ENCODE assay signal across 15 mouse cellular contexts in genomic region chr3:138248746-138249145, GRCm38 (mm10). TPM values are rescaled to one million over a fixed set of nuclear protein-coding genes. Genes with fewer than 3 reads are reported as not detected.
A peak's percentile ranks its signal among the peaks of the same experiment; 100 is the strongest.
DNase-seq lines count a peak whose midpoint lies in the region; ATAC-seq and TF ChIP-seq lines count a peak whose summit lies in the region.
"Had no signal": no experiment of that assay in that cellular context is flagged by ENCODE, and none has a peak within 500 bp of the region (broad histone marks: within the 10 kb centered on the region; RNA-seq: fewer than 3 reads in every experiment).

No protein-coding gene starts in this region.

- H3K27me3 ChIP-seq in lung, embryonic 15.5 days, result no peaks in the 10 kb centered on the region
- H3K27me3 ChIP-seq in forebrain, embryonic 14.5 days (replicated peaks; ENCODE audit: control insufficient read depth, insufficient read depth, low read length), result no peaks in the 10 kb centered on the region
- no peaks in the 10 kb centered on the region for H3K27me3 ChIP-seq in hindbrain, postnatal 0 days (ENCODE audit: insufficient read depth, low read length)
- H3K27me3 ChIP-seq in hindbrain, embryonic 12.5 days, result no peaks in the 10 kb centered on the region
- H3K27me3 ChIP-seq: stomach, embryonic 15.5 days had no signal

- ATAC-seq in lung, embryonic 15.5 days (ENCODE audit: borderline replicate concordance, extremely low read depth, low FRiP score, low TSS enrichment), result peak; percentile 82
- ATAC-seq in forebrain, embryonic 14.5 days, result no peak
- ATAC-seq in hindbrain, postnatal 0 days, result no peak
- no peak for ATAC-seq in hindbrain, embryonic 12.5 days (ENCODE audit: low FRiP score)
- ATAC-seq: activated CD4-positive, CD25-positive, alpha-beta regulatory T cell, adult 4 months; inflammation-experienced regulatory T-cells, adult 6 months had no signal

- no peaks in the 10 kb centered on the region for H3K9me3 ChIP-seq in lung, embryonic 15.5 days
- no peaks in the 10 kb centered on the region for H3K9me3 ChIP-seq in forebrain, embryonic 14.5 days (replicated peaks; ENCODE audit: control insufficient read depth, low read length)
- H3K9me3 ChIP-seq in hindbrain, postnatal 0 days (ENCODE audit: low read length), result no peaks in the 10 kb centered on the region
- no peaks in the 10 kb centered on the region for H3K9me3 ChIP-seq in hindbrain, embryonic 12.5 days (replicated peaks)
- H3K9me3 ChIP-seq: limb, embryonic 10.5 days; megakaryocyte, embryonic 14.5 days; stomach, embryonic 15.5 days had no signal

- WGBS in lung, embryonic 15.5 days, result 59% methylated on average over 8 of the region's 8 CpGs
- 90% methylated on average over 8 of the region's 8 CpGs for WGBS in forebrain, embryonic 14.5 days
- WGBS in hindbrain, postnatal 0 days, result 89% methylated on average over 8 of the region's 8 CpGs
- 91% methylated on average over 8 of the region's 8 CpGs for WGBS in hindbrain, embryonic 12.5 days

- no peaks in the 10 kb centered on the region for H3K36me3 ChIP-seq in lung, embryonic 15.5 days
- H3K36me3 ChIP-seq in forebrain, embryonic 14.5 days (ENCODE audit: control insufficient read depth, insufficient read depth, low read length), result no peaks in the 10 kb centered on the region
- no peaks in the 10 kb centered on the region for H3K36me3 ChIP-seq in hindbrain, postnatal 0 days (ENCODE audit: insufficient read depth, low read length)
- H3K36me3 ChIP-seq in hindbrain, embryonic 12.5 days, result no peaks in the 10 kb centered on the region
- H3K36me3 ChIP-seq: limb, embryonic 10.5 days; stomach, embryonic 15.5 days had no signal

- H3K4me1 ChIP-seq in lung, embryonic 15.5 days, result peaks cover 14% of the 10 kb centered on the region
- H3K4me1 ChIP-seq in forebrain, embryonic 14.5 days (ENCODE audit: control insufficient read depth, insufficient read depth, low read length), result no peaks in the 10 kb centered on the region
- no peaks in the 10 kb centered on the region for H3K4me1 ChIP-seq in hindbrain, postnatal 0 days (ENCODE audit: insufficient read depth, low read length)
- H3K4me1 ChIP-seq in hindbrain, embryonic 12.5 days, result no peaks in the 10 kb centered on the region
- H3K4me1 ChIP-seq: megakaryocyte, embryonic 14.5 days; stomach, embryonic 15.5 days had no signal

- DNase-seq in cerebellum, adult 9-11 months, result peak; percentile 6
- no peak for DNase-seq in cerebellum, adult 8-10 months
- peak; percentile 31 for DNase-seq in urinary bladder, postnatal 25 days (ENCODE audit: low spot score)
- no peak for DNase-seq in urinary bladder, adult 2 months (ENCODE audit: low spot score)
- DNase-seq in forebrain, embryonic 14.5 days (ENCODE audit: low spot score), result no peak
- no peak for DNase-seq in hindbrain, postnatal 0 days (ENCODE audit: low spot score)
- DNase-seq: right cerebral cortex, adult 18-20 months had no signal

- H3K27ac ChIP-seq in lung, embryonic 15.5 days, result peak overlapping the region; percentile 75
- no peak overlapping the region for H3K27ac ChIP-seq in forebrain, embryonic 14.5 days (ENCODE audit: low read depth, low read length)
- H3K27ac ChIP-seq in hindbrain, postnatal 0 days, result no peak overlapping the region
- H3K27ac ChIP-seq in hindbrain, embryonic 12.5 days, result no peak overlapping the region
- H3K27ac ChIP-seq: limb, embryonic 10.5 days; stomach, embryonic 15.5 days had no signal

- H3K4me2 ChIP-seq in lung, embryonic 15.5 days, result no peak overlapping the region
- H3K4me2 ChIP-seq in forebrain, embryonic 14.5 days (ENCODE audit: low read length), result no peak overlapping the region
- H3K4me2 ChIP-seq in hindbrain, postnatal 0 days (ENCODE audit: low read depth, low read length), result no peak overlapping the region
- H3K4me2 ChIP-seq in hindbrain, embryonic 12.5 days (replicated peaks), result no peak overlapping the region
- H3K4me2 ChIP-seq: stomach, embryonic 15.5 days had no signal

- no peak overlapping the region for H3K9ac ChIP-seq in lung, embryonic 15.5 days
- H3K9ac ChIP-seq in forebrain, embryonic 14.5 days (ENCODE audit: low read length), result no peak overlapping the region
- no peak overlapping the region for H3K9ac ChIP-seq in hindbrain, postnatal 0 days (replicated peaks; ENCODE audit: low read length)
- H3K9ac ChIP-seq in hindbrain, embryonic 12.5 days, result no peak overlapping the region
- H3K9ac ChIP-seq: stomach, embryonic 15.5 days had no signal

- no peak for TF ChIP-seq CTCF in hindbrain, postnatal 0 days (IDR thresholded peaks at IDR 0.05; ENCODE audit: low read depth)

- H3K4me3 ChIP-seq in lung, embryonic 15.5 days, result no peak overlapping the region
- no peak overlapping the region for H3K4me3 ChIP-seq in forebrain, embryonic 14.5 days (ENCODE audit: low read depth, low read length)
- no peak overlapping the region for H3K4me3 ChIP-seq in hindbrain, postnatal 0 days (ENCODE audit: low read length)
- no peak overlapping the region for H3K4me3 ChIP-seq in hindbrain, embryonic 12.5 days
- H3K4me3 ChIP-seq: limb, embryonic 10.5 days; megakaryocyte, embryonic 14.5 days; stomach, embryonic 15.5 days had no signal

RNA-seq across cellular contexts. Expression of gene Adh1, which starts 12.0 kb away (rescaled TPM):
- polyA plus RNA-seq in urinary bladder, adult 2 months (2012; rRNA removed), result 754 and 825 TPM in 2 replicates
- 1,171 and 1,249 TPM in 2 replicates for polyA plus RNA-seq in lung, embryonic 15.5 days (2015; fragmentation: Nextera tagmentation; extraction: Ambion mirVana)
- polyA plus RNA-seq in forebrain, embryonic 14.5 days (2014; fragmentation: Nextera tagmentation; extraction: Ambion mirVana), result 0.47 and 0.57 TPM in 2 replicates
- 0.97 and 1.3 TPM in 2 replicates for total RNA-seq in hindbrain, postnatal 0 days (2014; rRNA removed)
- polyA plus RNA-seq in hindbrain, postnatal 0 days (2015; fragmentation: Nextera tagmentation; extraction: Ambion mirVana), result 3.8 and 4.5 TPM in 2 replicates
- 0.39 and 0.93 TPM in 2 replicates for polyA plus RNA-seq in hindbrain, embryonic 12.5 days (2016; fragmentation: Nextera tagmentation; extraction: Ambion mirVana)
- total RNA-seq: granulocyte monocyte progenitor cell, adult 5-6 weeks had no signal

RNA-seq across cellular contexts. Expression of gene Adh7, which starts 31.2 kb away (rescaled TPM):
- 19.4 and 28.9 TPM in 2 replicates for polyA plus RNA-seq in urinary bladder, adult 2 months (2012; rRNA removed)
- 0.43 and 0.50 TPM in 2 replicates for polyA plus RNA-seq in lung, embryonic 15.5 days (2015; fragmentation: Nextera tagmentation; extraction: Ambion mirVana)
- 0.14 and 0.96 TPM in 2 replicates for polyA plus RNA-seq in forebrain, embryonic 14.5 days (2014; fragmentation: Nextera tagmentation; extraction: Ambion mirVana)
- total RNA-seq in hindbrain, postnatal 0 days (2014; rRNA removed), result 0.22 and 0.37 TPM in 2 replicates
- 0.70 and 1.2 TPM in 2 replicates for polyA plus RNA-seq in hindbrain, postnatal 0 days (2015; fragmentation: Nextera tagmentation; extraction: Ambion mirVana)
- 0.15 and 0.17 TPM in 2 replicates for polyA plus RNA-seq in hindbrain, embryonic 12.5 days (2016; fragmentation: Nextera tagmentation; extraction: Ambion mirVana)
- total RNA-seq: granulocyte monocyte progenitor cell, adult 5-6 weeks had no signal
- polyA plus RNA-seq: activated CD4-positive, CD25-positive, alpha-beta regulatory T cell, adult 4 months; inflammation-experienced regulatory T-cells, adult 6 months had no signal

RNA-seq across cellular contexts. Expression of gene 4930579F01Rik, which starts 55.1 kb away (rescaled TPM):
- polyA plus RNA-seq in urinary bladder, adult 2 months (2012; rRNA removed), result 0.03 TPM in 1 of 2 replicates, not detected in the other
- 0.21 and 0.29 TPM in 2 replicates for polyA plus RNA-seq in lung, embryonic 15.5 days (2015; fragmentation: Nextera tagmentation; extraction: Ambion mirVana)
- polyA plus RNA-seq in forebrain, embryonic 14.5 days (2014; fragmentation: Nextera tagmentation; extraction: Ambion mirVana), result not detected in 2 replicates
- total RNA-seq in hindbrain, postnatal 0 days (2014; rRNA removed), result not detected in 2 replicates
- polyA plus RNA-seq in hindbrain, postnatal 0 days (2015; fragmentation: Nextera tagmentation; extraction: Ambion mirVana), result 0.09 TPM in 1 of 2 replicates, not detected in the other
- polyA plus RNA-seq in hindbrain, embryonic 12.5 days (2016; fragmentation: Nextera tagmentation; extraction: Ambion mirVana), result not detected in 2 replicates
- total RNA-seq: granulocyte monocyte progenitor cell, adult 5-6 weeks had no signal
- polyA plus RNA-seq: activated CD4-positive, CD25-positive, alpha-beta regulatory T cell, adult 4 months; inflammation-experienced regulatory T-cells, adult 6 months; limb, embryonic 10.5 days had no signal

Comparison
In these comparisons a context has a peak if more than half of its experiments do, and no peak if none do; other contexts are left out.
1. DNase-seq: peak in cerebellum, adult 9-11 months (single experiment) and urinary bladder, postnatal 25 days (single experiment); none in cerebellum, adult 8-10 months (single experiment), urinary bladder, adult 2 months (single experiment), forebrain, embryonic 14.5 days (single experiment) and hindbrain, postnatal 0 days (single experiment).
2. RNA of gene Adh1, which starts 12.0 kb away (polyA plus RNA-seq): 1,171 to 1,249 TPM in lung, embryonic 15.5 days and 754 to 825 TPM in urinary bladder, adult 2 months; 3.8 to 4.5 TPM in hindbrain, postnatal 0 days, 0.47 to 0.57 TPM in forebrain, embryonic 14.5 days and 0.39 to 0.93 TPM in hindbrain, embryonic 12.5 days; every median in the first group is over 100 times any median in the second.